Mouse (Mus musculus): Measurements from ENCODE around the gene Gm9964. TPM values are rescaled to one million over a fixed set of nuclear protein-coding genes. Genes with fewer than 3 reads are reported as not detected.

Gm9964 gene
- polyA plus RNA-seq (2014; fragmentation: Illumina TruSeq; extraction: RNeasy Lipid Tissue Mini Kit (QIAGEN cat#74804); ENCODE audit: low read depth, low replicate concordance), result not detected

GRCm38 (mm10) chr11:79296856-79297491, at the start of gene Gm9964:
Gm9964 (minus strand) TSS chr11:79296906.

GRCm38 (mm10) chr11:79339234-79339807, 42.6 kb upstream of the Gm9964 start, which contains the start of gene Nf1:
Nf1 (plus strand) TSS chr11:79339693.

GRCm38 (mm10) chr11:79254391-79255098, 42.2 kb downstream of the Gm9964 start, which contains the start of gene Wsb1:
Wsb1 (minus strand) TSS chr11:79254671.

Other genes starting within 250 kb of the Gm9964 start
- 1.6 TPM for gene Ksr1, start 150.5 kb downstream of the Gm9964 start, polyA plus RNA-seq (2014; fragmentation: Illumina TruSeq; extraction: RNeasy Lipid Tissue Mini Kit (QIAGEN cat#74804); ENCODE audit: low read depth, low replicate concordance)
- gene Wsb1, start 42.2 kb downstream of the Gm9964 start, polyA plus RNA-seq (2014; fragmentation: Illumina TruSeq; extraction: RNeasy Lipid Tissue Mini Kit (QIAGEN cat#74804); ENCODE audit: low read depth, low replicate concordance), result 522 TPM
- gene Nf1, start 42.8 kb upstream of the Gm9964 start, polyA plus RNA-seq (2014; fragmentation: Illumina TruSeq; extraction: RNeasy Lipid Tissue Mini Kit (QIAGEN cat#74804); ENCODE audit: low read depth, low replicate concordance), result 33.9 TPM
- 2.2 TPM for gene Omg, start 207.2 kb upstream of the Gm9964 start, polyA plus RNA-seq (2014; fragmentation: Illumina TruSeq; extraction: RNeasy Lipid Tissue Mini Kit (QIAGEN cat#74804); ENCODE audit: low read depth, low replicate concordance)
- 26.3 TPM for gene Evi2b, start 226.9 kb upstream of the Gm9964 start, polyA plus RNA-seq (2014; fragmentation: Illumina TruSeq; extraction: RNeasy Lipid Tissue Mini Kit (QIAGEN cat#74804); ENCODE audit: low read depth, low replicate concordance)
- 1.5 TPM for gene Evi2, start 233.7 kb upstream of the Gm9964 start, polyA plus RNA-seq (2014; fragmentation: Illumina TruSeq; extraction: RNeasy Lipid Tissue Mini Kit (QIAGEN cat#74804); ENCODE audit: low read depth, low replicate concordance)
- gene Evi2a, start 233.7 kb upstream of the Gm9964 start, polyA plus RNA-seq (2014; fragmentation: Illumina TruSeq; extraction: RNeasy Lipid Tissue Mini Kit (QIAGEN cat#74804); ENCODE audit: low read depth, low replicate concordance), result 14.7 TPM